Mouse (Mus musculus) kidney, postnatal 0 days (tissue): ENCODE measurements around the gene Tmem184a. TPM values are rescaled to one million over a fixed set of nuclear protein-coding genes. Genes with fewer than 3 reads are reported as not detected.

ENCODE experiments used
- ATAC-seq: fragments of 200-750 bp; cut with Nextera tagmentation; replicated peaks from 2 replicates; pipeline ENCODE4 v1.8.0; 2017; ENCODE audit warnings: low read depth, moderate number of reproducible peaks, moderate TSS enrichment, moderate library complexity; ENCODE audit not compliant: low FRiP score
- DNase-seq: peaks from one replicate; pipeline ENCODE4 v3.0.0-alpha.2; 2016; ENCODE audit warnings: low spot score
- H3K27ac ChIP-seq: fragments of 300-500 bp; sonication (generic); 2 replicates; pipeline ENCODE4 v1.5.1; 2014; ENCODE audit warnings: mild to moderate bottlenecking
- H3K27me3 ChIP-seq: fragments of 300-500 bp; sonication (generic); 2 replicates; pipeline ENCODE4 v1.6.1; 2014; ENCODE audit warnings: low read length, mixed read lengths; ENCODE audit not compliant: insufficient read depth
- H3K36me3 ChIP-seq: fragments of 300-500 bp; sonication (generic); 2 replicates; pipeline ENCODE4 v1.6.1; 2014; ENCODE audit warnings: low read length, mixed read lengths; ENCODE audit not compliant: insufficient read depth
- H3K4me1 ChIP-seq: fragments of 300-500 bp; sonication (generic); replicated peaks from 2 replicates; pipeline ENCODE4 v1.6.1; 2014; ENCODE audit warnings: antibody characterized with exemption, low read length, mixed read lengths; ENCODE audit not compliant: insufficient read depth
- H3K4me2 ChIP-seq: fragments of 300-500 bp; sonication (generic); 2 replicates; pipeline ENCODE4 v1.6.1; 2014; ENCODE audit warnings: mild to moderate bottlenecking, low read length, moderate library complexity, mixed read lengths
- H3K4me3 ChIP-seq: fragments of 300-500 bp; sonication (generic); replicated peaks from 2 replicates; pipeline ENCODE4 v1.5.1; 2014; ENCODE audit warnings: low read depth, low read length
- H3K9ac ChIP-seq: fragments of 300-500 bp; sonication (generic); 2 replicates; pipeline ENCODE4 v1.6.1; 2014; ENCODE audit warnings: low read depth, low read length
- H3K9me3 ChIP-seq: fragments of 300-500 bp; sonication (generic); replicated peaks from 2 replicates; pipeline ENCODE4 v1.6.1; 2016; ENCODE audit warnings: low read length, inconsistent platforms, mixed read lengths
- CTCF ChIP-seq: IDR thresholded peaks from 2 replicates; pipeline ENCODE4 v1.5.1; 2016; ENCODE audit warnings: antibody characterized with exemption, low read depth, mild to moderate bottlenecking, moderate library complexity
- WGBS: fragments of 180-500 bp; shearing (Covaris S2); extraction: QIAGEN DNeasy Blood & Tissue Kit; methylation state at CpG from one replicate; pipeline ENCODE4 v1.1.7; 2014; 5-methylcytosine and 5-hydroxymethylcytosine counted together
- polyA plus RNA-seq: library from polyadenylated mRNA; unstranded; fragments of >200 nt; fragmentation: Nextera tagmentation; extraction: Ambion mirVana; gene quantifications from 2 replicates; pipeline ENCODE4 v1.2.1, GENCODE M21; 2015

Tmem184a gene
- polyA plus RNA-seq, 1 experiment from 2014 or later: 13.3 TPM

GRCm38 (mm10) chr5:139796900-139797299 lies 22.8 kb downstream of the Tmem184a start:
- peak overlapping the region; percentile 45; the same call in 1 of the 2 replicates for H3K9ac ChIP-seq
- peaks cover 54% of the 10 kb centered on the region for H3K4me1 ChIP-seq
- H3K4me2 ChIP-seq: peak overlapping the region; percentile 51
- H3K27ac ChIP-seq: peak overlapping the region; percentile 75
- H3K4me3 ChIP-seq: peak overlapping the region; percentile 11; the same call in 1 of the 2 replicates
- H3K27me3 ChIP-seq: no peaks in the 10 kb centered on the region
- WGBS: 5% methylated on average over 13 of the region's 13 CpGs
- peak; percentile 71 for ATAC-seq
- H3K9me3 ChIP-seq: no peaks in the 10 kb centered on the region
- peak; percentile 95 for DNase-seq
- peaks cover 17% of the 10 kb centered on the region for H3K36me3 ChIP-seq
- TF ChIP-seq CTCF: no peak

GRCm38 (mm10) chr5:139796001-139796620 lies 23.6 kb downstream of the Tmem184a start:
- H3K9ac ChIP-seq: 0 out of 2 replicates have a peak overlapping the region, but pooled peaks have one; percentile 45
- H3K27me3 ChIP-seq: no peaks in the 10 kb centered on the region
- no peak for ATAC-seq
- TF ChIP-seq CTCF: no peak
- peak overlapping the region; percentile 51; the same call in 1 of the 2 replicates for H3K4me2 ChIP-seq
- no peaks in the 10 kb centered on the region for H3K9me3 ChIP-seq
- 76% methylated on average over 9 of the region's 9 CpGs for WGBS
- H3K36me3 ChIP-seq: peaks cover 14% of the 10 kb centered on the region
- no peak overlapping the region for H3K4me3 ChIP-seq
- peaks cover 57% of the 10 kb centered on the region for H3K4me1 ChIP-seq
- H3K27ac ChIP-seq: peak overlapping the region; percentile 75; the same call in 1 of the 2 replicates
- DNase-seq: no peak

- Histone ChIP-seq H3K27ac (0 out of 2 replicates have a peak overlapping the region, but pooled peaks have one; percentile 8), H3K9ac (no peak overlapping the region), H3K36me3 (peaks cover 4% of the 10 kb centered on the region; the same call in 1 of the 2 replicates), H3K4me2 (no peak overlapping the region), H3K9me3 (no peaks in the 10 kb centered on the region), H3K27me3 (no peaks in the 10 kb centered on the region), H3K4me3 (no peak overlapping the region), H3K4me1 (peaks cover 60% of the 10 kb centered on the region)
- 41% methylated on average over 10 of the region's 10 CpGs for WGBS
- peak; percentile 4 for DNase-seq
- TF ChIP-seq CTCF: no peak
- no peak for ATAC-seq
Observed at GRCm38 (mm10) chr5:139794938-139795337, 24.8 kb downstream of the Tmem184a start.

GRCm38 (mm10) chr5:139794137-139794536 lies 25.6 kb downstream of the Tmem184a start:
- TF ChIP-seq CTCF: no peak
- Histone ChIP-seq H3K27me3 (no peaks in the 10 kb centered on the region), H3K4me1 (peaks cover 60% of the 10 kb centered on the region), H3K9ac (no peak overlapping the region), H3K27ac (no peak overlapping the region), H3K9me3 (no peaks in the 10 kb centered on the region), H3K4me3 (no peak overlapping the region), H3K4me2 (peak overlapping the region; percentile 99; the same call in 1 of the 2 replicates), H3K36me3 (no peaks in the 10 kb centered on the region)
- DNase-seq (no peak), ATAC-seq (no peak)
- 86% methylated on average over 5 of the region's 5 CpGs for WGBS

- peaks cover 58% of the 10 kb centered on the region for H3K4me1 ChIP-seq
- no peaks in the 10 kb centered on the region for H3K36me3 ChIP-seq
- peak overlapping the region; percentile 71 for H3K27ac ChIP-seq
- peak overlapping the region; percentile 81 for H3K4me3 ChIP-seq
- WGBS: 33% methylated on average over 11 of the region's 11 CpGs
- DNase-seq: peak; percentile 78
- ATAC-seq: no peak
- no peaks in the 10 kb centered on the region for H3K9me3 ChIP-seq
- peak overlapping the region; percentile 99 for H3K4me2 ChIP-seq
- H3K27me3 ChIP-seq: no peaks in the 10 kb centered on the region
- 0 out of 2 replicates have a peak overlapping the region, but pooled peaks have one; percentile 38 for H3K9ac ChIP-seq
- no peak for TF ChIP-seq CTCF
Observed at GRCm38 (mm10) chr5:139793338-139794089, 26.2 kb downstream of the Tmem184a start.

GRCm38 (mm10) chr5:139792966-139793337 lies 26.8 kb downstream of the Tmem184a start:
- DNase-seq (no peak), ATAC-seq (no peak)
- H3K4me1 ChIP-seq: peaks cover 53% of the 10 kb centered on the region
- peak overlapping the region; percentile 38; the same call in 1 of the 2 replicates for H3K9ac ChIP-seq
- no peak for TF ChIP-seq CTCF
- H3K27me3 ChIP-seq: no peaks in the 10 kb centered on the region
- no peaks in the 10 kb centered on the region for H3K9me3 ChIP-seq
- peak overlapping the region; percentile 71 for H3K27ac ChIP-seq
- H3K36me3 ChIP-seq: no peaks in the 10 kb centered on the region
- 38% methylated on average over 3 of the region's 3 CpGs for WGBS
- H3K4me3 ChIP-seq: peak overlapping the region; percentile 81
- H3K4me2 ChIP-seq: peak overlapping the region; percentile 99
